Mouse (Mus musculus): ENCODE measurements around the gene Ascc2. TPM values are rescaled to one million over a fixed set of nuclear protein-coding genes. Genes with fewer than 3 reads are reported as not detected.
"Not testable (repeated sequence)": the region's sequence is repeated elsewhere in the genome, so short reads cannot be mapped to it uniquely, and the experiment has no call there.

Gene Ascc2
- polyA plus RNA-seq, 1 experiment = 57.6 TPM

GRCm38 (mm10) chr11:4636782-4637342 lies 685 bp upstream of the Ascc2 start:
- H3K4me3 ChIP-seq = peak overlapping the region; percentile 84
- H3K36me3 ChIP-seq (ENCODE audit: control insufficient read depth, insufficient read depth) = peaks cover 10% of the 10 kb centered on the region
- H3K27me3 ChIP-seq (ENCODE audit: control insufficient read depth, insufficient read depth, insufficient read length) = no peaks in the 10 kb centered on the region
- no peak overlapping the region for H3ac ChIP-seq (ENCODE audit: control insufficient read depth, insufficient read length)
- peak in 2 of 3 experiments; percentile 54 to 57 for TF ChIP-seq MYOD1 (IDR thresholded peaks at IDR 0.05; ENCODE audit: control insufficient read depth in 1 of 3, insufficient read length in 2 of 3, low read depth in 2 of 3)
- TF ChIP-seq TCF12 (IDR thresholded peaks at IDR 0.05; ENCODE audit: insufficient read depth, poor library complexity, severe bottlenecking) = no peak
- TF ChIP-seq MYOG (IDR thresholded peaks at IDR 0.05; ENCODE audit: control insufficient read depth in 1 of 3, insufficient read depth in 1 of 3, insufficient read length in 2 of 3, low read depth in 2 of 3) = peak in 2 of 3 experiments; percentile 60 to 68
- TF ChIP-seq E2F4 (IDR thresholded peaks at IDR 0.05; ENCODE audit: insufficient read depth) = no peak
- peaks cover 41% of the 10 kb centered on the region for H3K79me2 ChIP-seq (ENCODE audit: control insufficient read depth, insufficient read depth)
- peak overlapping the region; percentile 98 for H3K4me2 ChIP-seq (ENCODE audit: low read depth)

- peaks cover 53% of the 10 kb centered on the region for H3K79me2 ChIP-seq (ENCODE audit: control insufficient read depth, insufficient read depth)
- H3ac ChIP-seq (ENCODE audit: control insufficient read depth, insufficient read length) = peak overlapping the region; percentile 44
- peak overlapping the region; percentile 89 for H3K4me2 ChIP-seq (ENCODE audit: low read depth)
- H3K27me3 ChIP-seq (ENCODE audit: control insufficient read depth, insufficient read depth, insufficient read length) = no peaks in the 10 kb centered on the region
- H3K4me3 ChIP-seq = peak overlapping the region; percentile 84
- H3K36me3 ChIP-seq (ENCODE audit: control insufficient read depth, insufficient read depth) = peaks cover 23% of the 10 kb centered on the region
- TF ChIP-seq MYOD1 (IDR thresholded peaks at IDR 0.05; ENCODE audit: control insufficient read depth in 1 of 3, insufficient read length in 2 of 3, low read depth in 2 of 3) = no peak
- TF ChIP-seq TCF12 (IDR thresholded peaks at IDR 0.05; ENCODE audit: insufficient read depth, poor library complexity, severe bottlenecking) = no peak
- no peak for TF ChIP-seq SRF (IDR thresholded peaks at IDR 0.05; ENCODE audit: control insufficient read depth, insufficient read length, low read depth)
- TF ChIP-seq MAX (IDR thresholded peaks at IDR 0.05; ENCODE audit: low read depth) = no peak
- peak; percentile 27 for TF ChIP-seq POLR2A (IDR thresholded peaks at IDR 0.05; ENCODE audit: insufficient read length, low read depth)
- TF ChIP-seq CEBPB (IDR thresholded peaks at IDR 0.05; ENCODE audit: insufficient read depth, poor library complexity, severe bottlenecking) = peak; percentile 69; the same call in 1 of the 2 replicates
- TF ChIP-seq MYOG (IDR thresholded peaks at IDR 0.05; ENCODE audit: control insufficient read depth in 1 of 3, insufficient read depth in 1 of 3, insufficient read length in 2 of 3, low read depth in 2 of 3) = no peak
- no peak for TF ChIP-seq TCF3 (IDR thresholded peaks at IDR 0.05; ENCODE audit: insufficient read length, low read depth)
- TF ChIP-seq E2F4 (IDR thresholded peaks at IDR 0.05; ENCODE audit: insufficient read depth) = no peak
- TF ChIP-seq REST (IDR thresholded peaks at IDR 0.05; ENCODE audit: insufficient read depth, insufficient read length) = no peak
- TF ChIP-seq POLR2AphosphoS2 (IDR thresholded peaks at IDR 0.05; ENCODE audit: insufficient read length, low read depth) = no peak
- no peak for TF ChIP-seq USF1 (IDR thresholded peaks at IDR 0.05; ENCODE audit: low read depth)
Measured at GRCm38 (mm10) chr11:4638261-4638660, 714 bp downstream of the Ascc2 start.

- Histone ChIP-seq H3K4me2 (ENCODE audit: low read depth) (no peak overlapping the region), H3K27me3 (ENCODE audit: control insufficient read depth, insufficient read depth, insufficient read length) (no peaks in the 10 kb centered on the region), H3K79me2 (ENCODE audit: control insufficient read depth, insufficient read depth) (peaks cover 72% of the 10 kb centered on the region), H3K36me3 (ENCODE audit: control insufficient read depth, insufficient read depth) (peaks cover 27% of the 10 kb centered on the region), H3K4me3 (no peak overlapping the region), H3ac (ENCODE audit: control insufficient read depth, insufficient read length) (no peak overlapping the region)
- TF ChIP-seq TCF12 (IDR thresholded peaks at IDR 0.05; ENCODE audit: insufficient read depth, poor library complexity, severe bottlenecking) (no peak), USF1 (IDR thresholded peaks at IDR 0.05; ENCODE audit: low read depth) (no peak), POLR2A (IDR thresholded peaks at IDR 0.05; ENCODE audit: insufficient read length, low read depth) (no peak), REST (IDR thresholded peaks at IDR 0.05; ENCODE audit: insufficient read depth, insufficient read length) (no peak), MAX (IDR thresholded peaks at IDR 0.05; ENCODE audit: low read depth) (no peak), SRF (IDR thresholded peaks at IDR 0.05; ENCODE audit: control insufficient read depth, insufficient read length, low read depth) (no peak), MYOG (IDR thresholded peaks at IDR 0.05; ENCODE audit: control insufficient read depth in 1 of 3, insufficient read depth in 1 of 3, insufficient read length in 2 of 3, low read depth in 2 of 3) (no peak), CEBPB (IDR thresholded peaks at IDR 0.05; ENCODE audit: insufficient read depth, poor library complexity, severe bottlenecking) (no peak), E2F4 (IDR thresholded peaks at IDR 0.05; ENCODE audit: insufficient read depth) (no peak), POLR2AphosphoS2 (IDR thresholded peaks at IDR 0.05; ENCODE audit: insufficient read length, low read depth) (no peak), TCF3 (IDR thresholded peaks at IDR 0.05; ENCODE audit: insufficient read length, low read depth) (no peak), MYOD1 (IDR thresholded peaks at IDR 0.05; ENCODE audit: control insufficient read depth in 1 of 3, insufficient read length in 2 of 3, low read depth in 2 of 3) (no peak)
Measured at GRCm38 (mm10) chr11:4641185-4641584, 3.6 kb downstream of the Ascc2 start.

- TF ChIP-seq REST (IDR thresholded peaks at IDR 0.05; ENCODE audit: insufficient read depth, insufficient read length) (no peak), MYOG (IDR thresholded peaks at IDR 0.05; ENCODE audit: control insufficient read depth in 1 of 3, insufficient read depth in 1 of 3, insufficient read length in 2 of 3, low read depth in 2 of 3) (no peak), USF1 (IDR thresholded peaks at IDR 0.05; ENCODE audit: low read depth) (no peak), TCF12 (IDR thresholded peaks at IDR 0.05; ENCODE audit: insufficient read depth, poor library complexity, severe bottlenecking) (no peak), E2F4 (IDR thresholded peaks at IDR 0.05; ENCODE audit: insufficient read depth) (no peak), POLR2AphosphoS2 (IDR thresholded peaks at IDR 0.05; ENCODE audit: insufficient read length, low read depth) (no peak), MYOD1 (IDR thresholded peaks at IDR 0.05; ENCODE audit: control insufficient read depth in 1 of 3, insufficient read length in 2 of 3, low read depth in 2 of 3) (no peak), MAX (IDR thresholded peaks at IDR 0.05; ENCODE audit: low read depth) (no peak), TCF3 (IDR thresholded peaks at IDR 0.05; ENCODE audit: insufficient read length, low read depth) (no peak), POLR2A (IDR thresholded peaks at IDR 0.05; ENCODE audit: insufficient read length, low read depth) (no peak), CEBPB (IDR thresholded peaks at IDR 0.05; ENCODE audit: insufficient read depth, poor library complexity, severe bottlenecking) (no peak)
- Histone ChIP-seq H3K27me3 (ENCODE audit: control insufficient read depth, insufficient read depth, insufficient read length) (no peaks in the 10 kb centered on the region), H3K4me3 (no peak overlapping the region), H3K36me3 (ENCODE audit: control insufficient read depth, insufficient read depth) (peaks cover 50% of the 10 kb centered on the region), H3ac (ENCODE audit: control insufficient read depth, insufficient read length) (no peak overlapping the region), H3K4me2 (ENCODE audit: low read depth) (no peak overlapping the region), H3K79me2 (ENCODE audit: control insufficient read depth, insufficient read depth) (peaks cover 60% of the 10 kb centered on the region)
Measured at GRCm38 (mm10) chr11:4643722-4644121, 6.2 kb downstream of the Ascc2 start.

- H3ac ChIP-seq (ENCODE audit: control insufficient read depth, insufficient read length); H3K4me2 ChIP-seq (ENCODE audit: low read depth); H3K27me3 ChIP-seq (ENCODE audit: control insufficient read depth, insufficient read depth, insufficient read length); H3K4me3 ChIP-seq: not testable (repeated sequence)
- Histone ChIP-seq H3K36me3 (ENCODE audit: control insufficient read depth, insufficient read depth) (peaks cover 64% of the 10 kb centered on the region), H3K79me2 (ENCODE audit: control insufficient read depth, insufficient read depth) (peaks cover 46% of the 10 kb centered on the region)
Measured at GRCm38 (mm10) chr11:4645180-4645579, 7.6 kb downstream of the Ascc2 start.
